Mouse (Mus musculus): ENCODE measurements around the gene Ncf4. TPM values are rescaled to one million over a fixed set of nuclear protein-coding genes. Genes with fewer than 3 reads are reported as not detected.

Gene Ncf4
- polyA plus RNA-seq, 1 experiment, result 14.6 TPM

- Histone ChIP-seq H3K36me3 (ENCODE audit: control insufficient read depth, insufficient read depth, low read length) (no peaks in the 10 kb centered on the region), H3K27ac (ENCODE audit: insufficient read depth, low read depth, low read length) (no peak overlapping the region), H3K4me1 (ENCODE audit: control insufficient read depth, insufficient read depth, insufficient read length, low read length) (no peaks in the 10 kb centered on the region), H3K27me3 (ENCODE audit: control insufficient read depth, insufficient read depth, low read length) (no peaks in the 10 kb centered on the region), H3K4me3 (ENCODE audit: low read depth, low read length) (no peak overlapping the region)
- 76% methylated on average over 8 of the region's 8 CpGs for WGBS
- TF ChIP-seq POLR2A (IDR thresholded peaks at IDR 0.05; ENCODE audit: low read depth, low read length), result no peak
- no peak for TF ChIP-seq CTCF (IDR thresholded peaks at IDR 0.05; ENCODE audit: extremely low read depth, insufficient read length, insufficient replicate concordance, low read depth, low read length)
These were observed 33.2 kb upstream of the Ncf4 start for GRCm38 (mm10) chr15:78211367-78211766.

- TF ChIP-seq POLR2A (IDR thresholded peaks at IDR 0.05; ENCODE audit: low read depth, low read length), result no peak
- TF ChIP-seq CTCF (IDR thresholded peaks at IDR 0.05; ENCODE audit: extremely low read depth, insufficient read length, insufficient replicate concordance, low read depth, low read length), result no peak
- Histone ChIP-seq H3K4me1 (ENCODE audit: control insufficient read depth, insufficient read depth, insufficient read length, low read length) (no peaks in the 10 kb centered on the region), H3K36me3 (ENCODE audit: control insufficient read depth, insufficient read depth, low read length) (no peaks in the 10 kb centered on the region), H3K27me3 (ENCODE audit: control insufficient read depth, insufficient read depth, low read length) (no peaks in the 10 kb centered on the region), H3K4me3 (ENCODE audit: low read depth, low read length) (no peak overlapping the region), H3K27ac (ENCODE audit: insufficient read depth, low read depth, low read length) (no peak overlapping the region)
- WGBS, result 83% methylated on average over 9 of the region's 9 CpGs
These were observed 29.3 kb upstream of the Ncf4 start for GRCm38 (mm10) chr15:78215269-78215668.

- no peaks in the 10 kb centered on the region for H3K27me3 ChIP-seq (ENCODE audit: control insufficient read depth, insufficient read depth, low read length)
These were observed 16.8 kb upstream of the Ncf4 start for GRCm38 (mm10) chr15:78227816-78228215.

GRCm38 (mm10) chr15:78231346-78232331 is 13.0 kb upstream of the Ncf4 start:
- 23% methylated on average over 13 of the region's 13 CpGs for WGBS

More at GRCm38 (mm10) chr15:78227816-78228215, 16.8 kb upstream of the Ncf4 start:
- Histone ChIP-seq H3K4me3 (ENCODE audit: low read depth, low read length) (no peak overlapping the region), H3K4me1 (ENCODE audit: control insufficient read depth, insufficient read depth, insufficient read length, low read length) (no peaks in the 10 kb centered on the region), H3K36me3 (ENCODE audit: control insufficient read depth, insufficient read depth, low read length) (no peaks in the 10 kb centered on the region), H3K27ac (ENCODE audit: insufficient read depth, low read depth, low read length) (no peak overlapping the region)
- 81% methylated on average over 12 of the region's 12 CpGs for WGBS
- TF ChIP-seq CTCF (IDR thresholded peaks at IDR 0.05; ENCODE audit: extremely low read depth, insufficient read length, insufficient replicate concordance, low read depth, low read length) (no peak), POLR2A (IDR thresholded peaks at IDR 0.05; ENCODE audit: low read depth, low read length) (no peak)

GRCm38 (mm10) chr15:78234823-78235509 is 9.6 kb upstream of the Ncf4 start:
- Histone ChIP-seq H3K4me1 (ENCODE audit: control insufficient read depth, insufficient read depth, insufficient read length, low read length) (peaks cover 12% of the 10 kb centered on the region; the same call in 1 of the 2 replicates), H3K4me3 (ENCODE audit: low read depth, low read length) (no peak overlapping the region), H3K27me3 (ENCODE audit: control insufficient read depth, insufficient read depth, low read length) (no peaks in the 10 kb centered on the region), H3K27ac (ENCODE audit: insufficient read depth, low read depth, low read length) (peak overlapping the region; percentile 71), H3K36me3 (ENCODE audit: control insufficient read depth, insufficient read depth, low read length) (no peaks in the 10 kb centered on the region)
- WGBS, result 34% methylated on average over 5 of the region's 5 CpGs
- TF ChIP-seq POLR2A (IDR thresholded peaks at IDR 0.05; ENCODE audit: low read depth, low read length) (no peak), CTCF (IDR thresholded peaks at IDR 0.05; ENCODE audit: extremely low read depth, insufficient read length, insufficient replicate concordance, low read depth, low read length) (no peak)

More at GRCm38 (mm10) chr15:78231346-78232331, 13.0 kb upstream of the Ncf4 start:
- Histone ChIP-seq H3K36me3 (ENCODE audit: control insufficient read depth, insufficient read depth, low read length) (no peaks in the 10 kb centered on the region), H3K27me3 (ENCODE audit: control insufficient read depth, insufficient read depth, low read length) (no peaks in the 10 kb centered on the region), H3K27ac (ENCODE audit: insufficient read depth, low read depth, low read length) (no peak overlapping the region), H3K4me1 (ENCODE audit: control insufficient read depth, insufficient read depth, insufficient read length, low read length) (peaks cover 12% of the 10 kb centered on the region; the same call in 1 of the 2 replicates), H3K4me3 (ENCODE audit: low read depth, low read length) (no peak overlapping the region)
- TF ChIP-seq CTCF (IDR thresholded peaks at IDR 0.05; ENCODE audit: extremely low read depth, insufficient read length, insufficient replicate concordance, low read depth, low read length), result no peak
- no peak for TF ChIP-seq POLR2A (IDR thresholded peaks at IDR 0.05; ENCODE audit: low read depth, low read length)

- Histone ChIP-seq H3K4me3 (ENCODE audit: low read depth, low read length) (no peak overlapping the region), H3K27me3 (ENCODE audit: control insufficient read depth, insufficient read depth, low read length) (no peaks in the 10 kb centered on the region), H3K36me3 (ENCODE audit: control insufficient read depth, insufficient read depth, low read length) (no peaks in the 10 kb centered on the region), H3K27ac (ENCODE audit: insufficient read depth, low read depth, low read length) (no peak overlapping the region), H3K4me1 (ENCODE audit: control insufficient read depth, insufficient read depth, insufficient read length, low read length) (peaks cover 10% of the 10 kb centered on the region; the same call in 1 of the 2 replicates)
- WGBS, result 22% methylated on average over 10 of the region's 10 CpGs
- TF ChIP-seq CTCF (IDR thresholded peaks at IDR 0.05; ENCODE audit: extremely low read depth, insufficient read length, insufficient replicate concordance, low read depth, low read length), result peak; percentile 99; the same call in 1 of the 2 replicates
- TF ChIP-seq POLR2A (IDR thresholded peaks at IDR 0.05; ENCODE audit: low read depth, low read length), result no peak
These were observed 5.1 kb upstream of the Ncf4 start for GRCm38 (mm10) chr15:78239453-78239852.

Data from small intestine, adult 2 months (tissue).